Mouse (Mus musculus) neural tube, embryonic 12.5 days (tissue): ENCODE data around the gene Kras. TPM values are rescaled to one million over a fixed set of nuclear protein-coding genes. Genes with fewer than 3 reads are reported as not detected.

Experiments used
- ATAC-seq: fragments of 200-750 bp; cut with Nextera tagmentation; 2 replicates; pipeline ENCODE4 v1.8.0; 2017; ENCODE audit warnings: low read depth, mild to moderate bottlenecking, moderate TSS enrichment, moderate library complexity; ENCODE audit not compliant: low FRiP score
- H3K27ac ChIP-seq: fragments of 300-500 bp; sonication (generic); 2 replicates; pipeline ENCODE4 v1.5.1; 2016
- H3K27me3 ChIP-seq: fragments of 300-500 bp; sonication (generic); replicated peaks from 2 replicates; pipeline ENCODE4 v1.6.1; 2016; ENCODE audit warnings: mild to moderate bottlenecking
- H3K36me3 ChIP-seq: fragments of 300-500 bp; sonication (generic); 2 replicates; pipeline ENCODE4 v1.6.1; 2016; ENCODE audit warnings: mild to moderate bottlenecking
- H3K4me1 ChIP-seq: fragments of 300-500 bp; sonication (generic); 2 replicates; pipeline ENCODE4 v1.6.1; 2016
- H3K4me2 ChIP-seq: fragments of 300-500 bp; sonication (generic); replicated peaks from 2 replicates; pipeline ENCODE4 v1.6.1; 2016; ENCODE audit warnings: mild to moderate bottlenecking
- H3K4me3 ChIP-seq: fragments of 300-500 bp; sonication (generic); 2 replicates; pipeline ENCODE4 v1.5.1; 2016
- H3K9ac ChIP-seq: fragments of 300-500 bp; sonication (generic); 2 replicates; pipeline ENCODE4 v1.6.1; 2016; ENCODE audit warnings: mild to moderate bottlenecking
- H3K9me3 ChIP-seq: fragments of 300-500 bp; sonication (generic); 2 replicates; pipeline ENCODE4 v1.6.1; 2016; ENCODE audit warnings: mild to moderate bottlenecking
- WGBS: fragments of 180-500 bp; shearing (Covaris S2); methylation state at CpG from one replicate; pipeline ENCODE4 v1.1.7; 2016; 5-methylcytosine and 5-hydroxymethylcytosine counted together
- polyA plus RNA-seq: library from polyadenylated mRNA; unstranded; fragments of >200 nt; fragmentation: Nextera tagmentation; extraction: Ambion mirVana; gene quantifications from 2 replicates; pipeline ENCODE4 v1.2.1, GENCODE M21; 2016

Kras gene
- polyA plus RNA-seq, 1 experiment from 2014 or later, result 114 TPM

DNA sequence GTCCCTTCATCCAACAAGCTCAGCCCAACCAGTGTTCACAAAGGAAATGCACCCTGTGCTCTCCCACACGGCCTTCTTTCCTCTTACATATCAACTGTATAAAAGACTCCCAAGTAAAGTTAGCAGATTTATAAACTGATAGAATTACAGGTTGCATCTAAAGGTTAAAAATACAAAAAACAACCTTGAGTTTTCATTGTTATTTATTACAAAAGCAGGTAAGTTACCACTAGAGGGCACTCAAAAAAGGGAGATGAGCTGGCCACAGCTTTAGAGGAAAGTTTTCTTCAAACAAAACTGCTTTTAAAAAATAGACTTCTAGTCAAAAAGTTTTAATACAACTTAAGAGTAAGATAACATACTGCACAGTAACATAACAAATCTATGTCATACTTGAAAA is 7.5 kb downstream of the Kras start:
- Histone ChIP-seq H3K27me3 (no peaks in the 10 kb centered on the region), H3K4me1 (no peaks in the 10 kb centered on the region), H3K9me3 (no peaks in the 10 kb centered on the region), H3K4me2 (no peak overlapping the region), H3K36me3 (peaks cover 10% of the 10 kb centered on the region), H3K4me3 (no peak overlapping the region), H3K9ac (no peak overlapping the region), H3K27ac (no peak overlapping the region)
- WGBS, result 69% methylated on average over 1 of the region's 1 CpGs
- no peak for ATAC-seq

DNA sequence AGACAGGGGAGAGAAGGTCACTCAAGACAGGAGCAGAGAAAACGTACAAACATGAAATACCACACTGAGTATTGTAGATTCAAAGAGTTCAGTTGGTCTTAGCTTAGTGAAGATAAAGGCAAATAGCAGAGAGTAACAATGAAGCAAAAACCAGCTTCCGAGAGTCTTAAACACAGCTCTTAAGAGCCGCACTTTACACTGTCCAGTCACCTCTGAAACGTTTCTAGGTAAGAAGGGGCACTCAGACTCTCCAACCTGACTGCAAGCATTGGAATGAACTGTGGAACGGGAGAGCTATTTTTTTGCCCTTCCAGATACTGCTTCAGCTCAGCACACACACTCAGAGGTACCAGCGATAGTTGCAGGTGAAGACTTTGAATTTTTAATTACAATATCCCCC is 9.8 kb downstream of the Kras start:
- H3K36me3 ChIP-seq, result peaks cover 7% of the 10 kb centered on the region
- H3K4me3 ChIP-seq, result no peak overlapping the region
- no peak overlapping the region for H3K9ac ChIP-seq
- no peak overlapping the region for H3K4me2 ChIP-seq
- 92% methylated on average over 6 of the region's 6 CpGs for WGBS
- no peaks in the 10 kb centered on the region for H3K4me1 ChIP-seq
- no peak for ATAC-seq
- H3K9me3 ChIP-seq, result no peaks in the 10 kb centered on the region
- H3K27me3 ChIP-seq, result no peaks in the 10 kb centered on the region
- no peak overlapping the region for H3K27ac ChIP-seq

DNA sequence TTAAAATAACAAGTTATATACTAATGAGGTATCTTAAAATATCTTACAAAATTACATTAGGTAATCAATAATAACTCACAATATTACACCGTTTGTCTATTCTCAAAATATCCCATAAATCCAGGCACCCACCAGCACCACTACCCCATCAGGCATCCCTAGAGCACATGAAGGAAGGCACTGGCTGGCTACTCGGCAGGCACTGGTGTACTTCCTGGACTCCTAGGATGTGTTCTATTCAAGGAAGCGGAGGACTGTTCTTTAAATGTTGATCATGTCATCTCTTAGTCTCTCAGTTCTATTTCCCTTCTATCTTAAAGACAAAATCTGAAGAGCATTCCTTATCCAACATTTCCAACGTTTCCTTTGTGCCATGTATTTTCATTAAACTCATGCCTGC is 12.9 kb downstream of the Kras start:
- H3K27ac ChIP-seq, result no peak overlapping the region
- ATAC-seq, result no peak
- no peaks in the 10 kb centered on the region for H3K9me3 ChIP-seq
- H3K4me1 ChIP-seq, result no peaks in the 10 kb centered on the region
- 85% methylated on average over 4 of the region's 4 CpGs for WGBS
- H3K4me3 ChIP-seq, result no peak overlapping the region
- H3K4me2 ChIP-seq, result no peak overlapping the region
- H3K9ac ChIP-seq, result no peak overlapping the region
- H3K36me3 ChIP-seq, result no peaks in the 10 kb centered on the region
- H3K27me3 ChIP-seq, result no peaks in the 10 kb centered on the region

DNA sequence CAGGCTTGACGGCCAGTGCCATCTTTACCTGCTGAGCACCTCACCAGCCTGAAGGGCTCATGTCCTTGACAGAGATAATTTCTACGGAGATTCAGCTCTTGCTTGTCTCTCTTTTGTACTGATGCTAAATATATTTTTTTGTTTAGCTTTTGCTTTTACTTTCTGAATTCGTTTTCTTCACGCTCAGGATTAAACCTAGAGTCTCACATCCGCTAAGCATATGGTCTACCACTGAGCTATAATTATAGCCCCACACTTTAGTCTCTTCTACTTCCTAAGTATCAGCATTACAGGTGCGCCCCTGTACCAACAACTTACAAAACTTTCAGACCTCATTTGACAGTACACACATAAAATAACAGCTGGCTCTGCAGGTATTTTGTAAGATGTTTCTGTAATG is 14.7 kb downstream of the Kras start:
- H3K36me3 ChIP-seq, result peaks cover 11% of the 10 kb centered on the region
- no peak overlapping the region for H3K4me2 ChIP-seq
- WGBS, result 92% methylated on average over 6 of the region's 6 CpGs
- no peak overlapping the region for H3K4me3 ChIP-seq
- H3K27ac ChIP-seq, result no peak overlapping the region
- no peak overlapping the region for H3K9ac ChIP-seq
- no peaks in the 10 kb centered on the region for H3K9me3 ChIP-seq
- no peaks in the 10 kb centered on the region for H3K4me1 ChIP-seq
- H3K27me3 ChIP-seq, result no peaks in the 10 kb centered on the region
- no peak for ATAC-seq

DNA sequence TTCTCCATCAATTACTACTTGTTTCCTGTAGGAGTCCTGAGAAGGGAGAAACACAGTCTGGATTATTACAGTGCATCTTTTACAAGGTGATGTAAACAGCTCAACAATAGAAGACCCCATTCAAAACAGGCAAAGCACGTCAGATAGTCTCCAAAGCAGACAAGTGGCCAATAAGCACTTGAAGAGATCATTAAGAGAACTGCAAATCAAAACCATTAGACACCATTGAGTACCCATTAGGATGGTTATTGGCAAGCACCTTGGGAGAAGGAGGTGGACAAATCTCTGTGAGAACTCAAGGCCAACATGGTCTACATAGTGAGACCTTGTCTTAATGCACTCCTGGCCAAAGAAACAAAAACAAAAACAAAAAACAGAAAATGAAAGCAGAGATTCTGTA is 15.6 kb downstream of the Kras start:
- WGBS, result 69% methylated on average over 1 of the region's 1 CpGs

DNA sequence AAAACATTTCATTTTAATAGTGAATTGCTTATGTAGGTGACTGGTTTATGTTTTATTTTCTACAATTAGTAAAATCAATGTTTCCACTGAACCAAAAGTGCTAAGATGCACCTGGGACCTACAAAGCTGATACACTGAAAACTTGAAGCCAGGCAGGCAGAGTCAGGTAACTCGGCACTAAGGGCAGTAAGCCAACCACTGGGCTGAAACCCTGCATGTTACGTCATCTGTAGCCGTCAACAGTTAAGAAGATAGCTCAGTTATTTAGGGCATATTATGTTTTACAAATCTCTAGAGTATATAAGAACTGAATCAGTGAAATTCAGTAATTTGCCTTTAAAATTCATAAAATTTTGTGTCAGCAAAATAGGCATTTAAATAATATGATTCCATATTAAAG is 23.7 kb downstream of the Kras start:
- no peak for ATAC-seq
- H3K4me1 ChIP-seq, result no peaks in the 10 kb centered on the region
- H3K36me3 ChIP-seq, result peaks cover 14% of the 10 kb centered on the region
- no peak overlapping the region for H3K4me2 ChIP-seq
- H3K4me3 ChIP-seq, result no peak overlapping the region
- 96% methylated on average over 3 of the region's 3 CpGs for WGBS
- no peaks in the 10 kb centered on the region for H3K27me3 ChIP-seq
- no peak overlapping the region for H3K27ac ChIP-seq
- H3K9ac ChIP-seq, result no peak overlapping the region
- no peaks in the 10 kb centered on the region for H3K9me3 ChIP-seq

More for the DNA sequence above, 15.6 kb downstream of the Kras start:
- no peak overlapping the region for H3K4me3 ChIP-seq
- H3K36me3 ChIP-seq, result peaks cover 15% of the 10 kb centered on the region
- no peaks in the 10 kb centered on the region for H3K4me1 ChIP-seq
- H3K27me3 ChIP-seq, result no peaks in the 10 kb centered on the region
- H3K27ac ChIP-seq, result no peak overlapping the region
- no peak overlapping the region for H3K9ac ChIP-seq
- no peak overlapping the region for H3K4me2 ChIP-seq
- H3K9me3 ChIP-seq, result no peaks in the 10 kb centered on the region
- ATAC-seq, result no peak

DNA sequence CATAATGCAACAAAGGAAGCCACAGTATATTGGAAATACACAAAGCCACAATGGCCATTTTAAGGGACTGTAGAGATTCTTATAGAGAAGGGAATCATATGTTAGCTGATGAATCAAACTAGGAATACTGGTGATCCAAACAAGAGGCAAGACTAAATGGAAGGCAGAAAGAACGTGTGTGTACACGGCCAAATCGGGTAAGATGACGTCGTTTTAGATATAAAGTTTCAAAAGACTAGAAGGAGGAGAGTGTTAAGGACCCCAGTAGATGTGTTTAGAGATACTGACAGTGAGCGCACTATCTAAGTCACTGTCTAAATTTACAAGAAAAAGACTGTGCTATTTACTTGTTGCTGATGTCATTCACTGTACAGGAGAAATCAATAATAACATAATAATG is 25.8 kb downstream of the Kras start:
- Histone ChIP-seq H3K4me2 (no peak overlapping the region), H3K9me3 (no peaks in the 10 kb centered on the region), H3K27me3 (no peaks in the 10 kb centered on the region), H3K9ac (no peak overlapping the region), H3K27ac (no peak overlapping the region), H3K36me3 (peaks cover 7% of the 10 kb centered on the region), H3K4me1 (no peaks in the 10 kb centered on the region), H3K4me3 (no peak overlapping the region)
- ATAC-seq, result no peak
- WGBS, result 94% methylated on average over 6 of the region's 6 CpGs

DNA sequence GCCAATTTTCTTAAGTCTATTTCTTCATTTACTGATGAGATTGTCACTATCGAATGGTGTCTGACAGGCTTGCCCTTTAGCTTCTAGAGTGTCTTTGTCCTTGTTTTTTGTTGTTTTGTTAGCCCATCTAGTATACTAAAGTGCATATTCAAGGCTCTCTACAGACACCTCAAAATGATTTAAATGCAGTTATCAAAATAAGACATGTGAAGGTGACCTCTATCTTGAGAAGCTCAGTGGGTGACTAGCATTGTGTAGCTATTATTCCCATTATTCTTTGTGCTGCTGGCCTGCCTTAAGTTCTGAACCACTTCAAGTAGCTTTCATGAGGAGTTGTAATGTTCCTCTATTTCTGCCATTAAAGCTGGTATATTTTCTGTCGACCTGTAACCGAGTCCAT is 34.2 kb downstream of the Kras start:
- no peaks in the 10 kb centered on the region for H3K9me3 ChIP-seq
- peaks cover 15% of the 10 kb centered on the region for H3K36me3 ChIP-seq
- no peak for ATAC-seq
- no peak overlapping the region for H3K4me3 ChIP-seq
- 96% methylated on average over 3 of the region's 3 CpGs for WGBS
- no peak overlapping the region for H3K4me2 ChIP-seq
- no peaks in the 10 kb centered on the region for H3K27me3 ChIP-seq
- H3K9ac ChIP-seq, result no peak overlapping the region
- no peak overlapping the region for H3K27ac ChIP-seq
- H3K4me1 ChIP-seq, result peaks cover 7% of the 10 kb centered on the region

DNA sequence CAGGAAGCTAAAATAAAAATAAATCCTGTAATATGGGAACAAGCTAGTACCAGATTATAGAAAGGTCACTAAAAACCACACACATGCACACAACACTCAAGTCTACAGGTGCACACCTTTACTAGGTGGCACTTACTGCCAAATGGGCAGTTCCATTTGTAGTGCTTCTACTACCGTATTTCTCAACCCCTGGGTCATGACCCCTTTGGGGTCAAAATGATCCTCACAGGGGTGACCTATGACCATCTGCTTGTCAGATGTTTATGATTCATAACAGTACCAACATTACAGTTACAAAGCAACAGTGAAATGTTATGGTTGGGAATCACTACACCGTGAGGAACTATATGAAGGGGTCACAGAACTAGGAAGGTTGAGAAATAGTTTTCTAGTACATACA is 36.1 kb downstream of the Kras start:
- H3K4me3 ChIP-seq, result no peak overlapping the region
- H3K27ac ChIP-seq, result no peak overlapping the region
- no peaks in the 10 kb centered on the region for H3K9me3 ChIP-seq
- H3K9ac ChIP-seq, result no peak overlapping the region
- no peak for ATAC-seq
- WGBS, result 77% methylated on average over 2 of the region's 2 CpGs
- no peaks in the 10 kb centered on the region for H3K27me3 ChIP-seq
- peaks cover 11% of the 10 kb centered on the region for H3K4me1 ChIP-seq
- peaks cover 8% of the 10 kb centered on the region for H3K36me3 ChIP-seq
- H3K4me2 ChIP-seq, result no peak overlapping the region

DNA sequence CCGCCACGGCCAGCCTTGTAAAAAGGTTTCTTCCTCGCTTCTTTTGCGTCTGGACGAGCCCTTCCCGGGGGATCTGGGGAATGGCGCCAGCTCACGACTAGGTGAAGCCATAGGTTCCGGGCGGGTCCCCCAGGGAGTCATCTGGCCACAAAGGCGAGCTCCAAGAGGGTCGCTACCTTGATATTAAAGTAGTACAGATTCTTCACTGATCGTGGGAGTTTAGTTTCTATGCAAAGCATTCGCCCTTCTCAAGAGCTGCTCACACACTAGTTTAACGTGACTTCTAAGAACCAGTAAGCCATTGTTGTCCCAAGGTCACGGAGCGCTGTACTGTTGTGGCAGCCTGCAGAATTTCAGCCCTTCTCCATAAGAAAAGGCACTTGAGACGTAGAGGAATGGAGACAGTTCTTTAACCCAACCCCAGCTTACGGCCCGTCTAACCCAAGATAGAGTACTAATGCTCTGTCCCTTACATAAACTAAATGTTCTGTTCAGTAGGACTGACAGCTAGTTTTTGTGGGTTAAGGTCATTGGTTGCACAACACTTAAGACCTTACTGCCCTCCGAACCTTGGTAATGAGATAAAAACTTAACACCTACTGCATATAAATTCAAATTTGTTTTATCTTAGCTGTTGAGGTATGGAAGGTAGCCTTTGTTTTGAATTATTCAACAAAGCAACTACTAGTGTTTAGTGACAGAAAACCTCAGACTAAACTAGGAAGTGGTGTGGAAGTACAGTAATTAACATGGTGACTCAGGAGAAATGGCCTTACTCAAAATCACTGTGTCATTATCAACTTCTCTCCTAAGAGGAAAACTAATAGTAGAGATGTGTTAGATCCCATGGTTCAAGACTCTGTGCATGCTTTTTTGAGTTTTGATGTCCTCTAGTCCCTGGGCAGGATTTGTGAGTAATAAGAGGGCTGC is 38.4 kb downstream of the Kras start:
- H3K9me3 ChIP-seq, result no peaks in the 10 kb centered on the region
- peak overlapping the region; percentile 68 for H3K4me3 ChIP-seq
- peak overlapping the region; percentile 84 for H3K9ac ChIP-seq
- peaks cover 11% of the 10 kb centered on the region for H3K4me1 ChIP-seq
- 6% methylated on average over 21 of the region's 21 CpGs for WGBS
- peak; percentile 51 for ATAC-seq
- H3K27ac ChIP-seq, result peak overlapping the region; percentile 95
- peak overlapping the region; percentile 67 for H3K4me2 ChIP-seq
- H3K27me3 ChIP-seq, result no peaks in the 10 kb centered on the region
- H3K36me3 ChIP-seq, result no peaks in the 10 kb centered on the region

DNA sequence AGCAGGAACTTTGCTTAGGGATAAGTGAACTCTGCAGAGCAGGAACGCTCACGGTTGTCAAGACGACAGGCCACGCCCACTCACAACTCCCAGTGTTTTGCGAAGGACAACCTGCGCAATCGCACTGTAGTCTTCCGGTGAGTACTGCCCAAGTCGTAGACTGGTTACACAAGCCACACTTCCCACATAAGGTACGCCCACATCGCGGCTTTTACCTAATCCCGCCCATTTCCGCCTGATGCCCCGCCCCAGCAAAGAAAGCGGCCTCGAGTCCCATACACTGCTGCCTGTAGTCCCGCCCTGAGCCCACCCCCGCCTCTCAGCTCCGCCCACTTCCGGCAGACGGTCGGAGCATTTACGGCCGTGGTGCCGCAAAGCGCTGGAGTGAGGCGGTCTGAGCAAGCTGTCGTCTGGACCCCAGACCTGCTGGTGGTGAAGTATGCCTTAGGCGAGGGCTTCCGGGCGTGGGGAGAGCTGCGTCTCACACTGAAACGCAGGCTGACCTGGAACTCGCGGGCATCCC is 39.2 kb downstream of the Kras start, which contains the start of the genes Casc1 and Etfrf1:
Casc1 (minus strand) TSS at position 190 of the 523 bp plus-strand sequence.
Etfrf1 (plus strand) TSS at position 319 of the 523 bp plus-strand sequence.
- H3K36me3 ChIP-seq, result no peaks in the 10 kb centered on the region
- H3K27ac ChIP-seq, result peak within 1 kb of the TSS; percentile 95
- H3K4me1 ChIP-seq, result peaks cover 11% of the 10 kb centered on the region
- H3K4me2 ChIP-seq, result peak within 1 kb of the TSS; percentile 67
- no peaks in the 10 kb centered on the region for H3K9me3 ChIP-seq
- under 1% methylated on average over 36 of the region's 36 CpGs for WGBS
- peak; percentile 100 for ATAC-seq
- peak within 1 kb of the TSS; percentile 84 for H3K9ac ChIP-seq
- no peaks in the 10 kb centered on the region for H3K27me3 ChIP-seq
- H3K4me3 ChIP-seq, result peak within 1 kb of the TSS; percentile 68

DNA sequence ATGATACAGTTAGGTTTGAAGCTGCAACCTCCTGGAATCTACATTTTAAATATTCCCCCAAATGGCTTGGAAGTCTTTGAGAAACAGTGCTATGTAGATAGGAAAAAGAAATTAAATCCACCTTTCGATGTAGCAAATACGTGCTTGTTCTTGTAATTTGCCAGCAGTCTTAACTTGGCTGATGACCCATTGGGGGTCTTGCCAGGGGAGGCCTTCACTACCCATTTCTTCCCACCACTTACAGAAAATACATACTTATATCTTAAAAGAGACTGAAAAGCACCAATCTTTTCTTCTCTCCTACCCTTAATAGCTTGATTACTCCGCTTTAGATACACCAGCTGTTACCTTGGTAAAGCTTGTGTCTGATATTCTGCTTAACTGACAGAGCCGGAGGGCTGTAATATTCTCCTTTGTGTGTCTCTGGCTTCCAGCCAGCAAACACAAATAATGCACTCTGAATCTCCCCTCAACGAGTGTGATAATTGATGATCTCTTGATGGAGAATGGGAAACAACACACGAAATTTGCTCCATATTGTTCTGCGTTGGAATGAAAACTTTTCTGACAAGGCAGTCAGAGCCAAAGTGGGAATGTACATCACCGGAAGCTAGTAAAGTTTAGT is 39.9 kb downstream of the Kras start:
- Histone ChIP-seq H3K9ac (no peak overlapping the region), H3K9me3 (no peaks in the 10 kb centered on the region), H3K27ac (no peak overlapping the region), H3K36me3 (no peaks in the 10 kb centered on the region), H3K27me3 (no peaks in the 10 kb centered on the region), H3K4me2 (peak overlapping the region; percentile 67), H3K4me1 (peaks cover 11% of the 10 kb centered on the region), H3K4me3 (peak overlapping the region; percentile 38)
- ATAC-seq, result peak; percentile 4; the same call in 1 of the 2 replicates
- WGBS, result 36% methylated on average over 8 of the region's 8 CpGs
